Mouse (Mus musculus): ENCODE measurements at regions not wholly inside any gene's neighbourhood (a gene's known extent, or its start where the extent isn't known, plus 50 kb on each side); places are given as distances from the start of the nearest gene placed in this dataset.

DNA sequence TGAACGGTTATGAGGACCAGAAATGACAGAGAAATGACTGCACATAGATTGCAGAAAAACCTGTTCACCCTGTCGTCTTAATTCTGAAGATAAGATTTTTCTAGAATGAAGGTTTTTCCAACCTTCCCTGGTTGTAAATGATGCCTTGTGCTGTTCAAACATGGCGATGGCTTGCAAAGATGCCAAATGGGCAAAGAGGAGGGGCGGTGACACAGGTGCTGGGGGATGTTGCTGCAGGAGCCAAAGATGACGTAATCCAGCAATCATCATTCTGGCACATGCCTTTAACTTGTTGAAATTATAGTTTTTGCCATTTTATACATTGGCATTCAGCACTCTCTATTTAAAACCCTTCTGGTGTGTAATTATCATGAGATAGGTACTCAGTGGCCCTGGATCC lies 263.8 kb downstream of the Gm9195 start:
- H3K9ac ChIP-seq (ENCODE audit: insufficient read depth, low read depth): no peak overlapping the region
- no peak for DNase-seq (ENCODE audit: extremely low read depth)
- H3K27ac ChIP-seq (ENCODE audit: insufficient read depth, low read depth): no peak overlapping the region
- in situ Hi-C loops (cut with MboI; ENCODE audit: low pct_ligation_motif_present, low pct_unique_long_range_greater_than_20kb, low sequenced_read_pairs) (no loop called here), dilution Hi-C loops (cut with MboI; ENCODE audit: extremely low pct_ligation_motif_present, extremely low pct_unique_long_range_greater_than_20kb, low sequenced_read_pairs) (no loop called here)
- no peak overlapping the region for H3K4me2 ChIP-seq (ENCODE audit: insufficient read depth, low read depth, poor library complexity, severe bottlenecking)
- H3K9me3 ChIP-seq (replicated peaks; ENCODE audit: low read length): no peaks in the 10 kb centered on the region
- H3K36me3 ChIP-seq (replicated peaks in 1 of 2; ENCODE audit: control insufficient read depth in 1 of 2, insufficient read depth in 1 of 2, low read length in 1 of 2): no peaks in the 10 kb centered on the region
- TF ChIP-seq NELFE (IDR thresholded peaks at IDR 0.05; ENCODE audit: low read depth, low read length): no peak
- TF ChIP-seq POLR2A (IDR thresholded peaks at IDR 0.05; ENCODE audit: low read depth, low read length): no peak
- TF ChIP-seq POLR2AphosphoS2 (IDR thresholded peaks at IDR 0.05; ENCODE audit: low read depth, low read length): no peak
- no peaks in the 10 kb centered on the region for H3K79me2 ChIP-seq (replicated peaks; ENCODE audit: control insufficient read depth, extremely low read depth, insufficient read depth, poor library complexity, severe bottlenecking)
- no peak overlapping the region for H3K4me3 ChIP-seq (replicated peaks in 1 of 3; ENCODE audit: low read depth in 2 of 3, low read length in 2 of 3, poor library complexity in 1 of 3)
- H3K4me1 ChIP-seq (ENCODE audit: control insufficient read depth in 1 of 2, insufficient read depth in 2 of 2): no peaks in the 10 kb centered on the region
- H3K27me3 ChIP-seq (replicated peaks): peaks cover 83% of the 10 kb centered on the region

DNA sequence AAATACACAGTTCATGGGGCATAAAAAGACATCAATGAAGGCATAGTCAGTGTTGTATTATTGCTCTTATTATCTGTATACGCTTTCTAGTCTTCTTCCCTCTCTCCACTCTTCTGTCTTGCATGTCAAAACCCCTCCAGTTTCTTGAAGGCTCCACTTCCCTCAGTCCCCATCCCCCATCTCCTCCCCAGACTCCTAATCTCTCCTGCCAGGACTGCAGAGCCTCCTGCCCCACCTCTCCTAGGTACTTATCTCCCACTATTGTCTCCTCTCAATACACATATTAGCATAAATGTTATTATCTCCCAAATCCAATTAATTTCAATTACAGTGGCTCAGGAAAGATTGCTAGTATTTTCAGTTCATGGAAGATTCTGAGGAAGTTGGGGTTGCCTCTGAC lies 264.2 kb downstream of the Gm9195 start:
- no peak overlapping the region for H3K9ac ChIP-seq (ENCODE audit: insufficient read depth, low read depth)
- no peaks in the 10 kb centered on the region for H3K4me1 ChIP-seq (ENCODE audit: control insufficient read depth in 1 of 2, insufficient read depth in 2 of 2)
- no peaks in the 10 kb centered on the region for H3K36me3 ChIP-seq (replicated peaks in 1 of 2; ENCODE audit: control insufficient read depth in 1 of 2, insufficient read depth in 1 of 2, low read length in 1 of 2)
- no peak overlapping the region for H3K27ac ChIP-seq (ENCODE audit: insufficient read depth, low read depth)
- H3K27me3 ChIP-seq (replicated peaks): peaks cover 82% of the 10 kb centered on the region
- no peaks in the 10 kb centered on the region for H3K9me3 ChIP-seq (replicated peaks; ENCODE audit: low read length)
- no peak overlapping the region for H3K4me2 ChIP-seq (ENCODE audit: insufficient read depth, low read depth, poor library complexity, severe bottlenecking)
- dilution Hi-C loops (cut with MboI; ENCODE audit: extremely low pct_ligation_motif_present, extremely low pct_unique_long_range_greater_than_20kb, low sequenced_read_pairs): no loop called here
- in situ Hi-C loops (cut with MboI; ENCODE audit: low pct_ligation_motif_present, low pct_unique_long_range_greater_than_20kb, low sequenced_read_pairs): no loop called here
- H3K4me3 ChIP-seq (replicated peaks in 1 of 3; ENCODE audit: low read depth in 2 of 3, low read length in 2 of 3, poor library complexity in 1 of 3): no peak overlapping the region
- TF ChIP-seq TCF12 (IDR thresholded peaks at IDR 0.05; ENCODE audit: low read depth, low read length): no peak
- TF ChIP-seq RAD21 (IDR thresholded peaks at IDR 0.05; ENCODE audit: low read depth, low read length): no peak
- TF ChIP-seq BHLHE40 (IDR thresholded peaks at IDR 0.05; ENCODE audit: low read depth, low read length): no peak
- TF ChIP-seq MXI1 (IDR thresholded peaks at IDR 0.05; ENCODE audit: low read depth, low read length): no peak
- TF ChIP-seq TBP (conservative IDR thresholded peaks at IDR 0.05; ENCODE audit: low read depth, low read length): no peak
- no peak for TF ChIP-seq MEF2A (IDR thresholded peaks at IDR 0.05; ENCODE audit: borderline replicate concordance, low read depth, low read length)
- no peak for TF ChIP-seq JUN (IDR thresholded peaks at IDR 0.05; ENCODE audit: insufficient read depth, low read depth, low read length)
- TF ChIP-seq MAZ (IDR thresholded peaks at IDR 0.05; ENCODE audit: low read depth, low read length): no peak
- no peak for TF ChIP-seq PAX5 (IDR thresholded peaks at IDR 0.05; ENCODE audit: low read length)
- TF ChIP-seq CHD1 (IDR thresholded peaks at IDR 0.05; ENCODE audit: low read depth, low read length): no peak
- TF ChIP-seq USF2 (conservative IDR thresholded peaks at IDR 0.05; ENCODE audit: low read depth, low read length): no peak
- TF ChIP-seq MYC (IDR thresholded peaks at IDR 0.05; ENCODE audit: low read depth, low read length): no peak
- TF ChIP-seq POLR2AphosphoS2 (IDR thresholded peaks at IDR 0.05; ENCODE audit: low read depth, low read length): no peak
- no peak for TF ChIP-seq POLR2A (IDR thresholded peaks at IDR 0.05; ENCODE audit: low read depth, low read length)
- TF ChIP-seq USF1 (IDR thresholded peaks at IDR 0.05; ENCODE audit: low read depth, low read length): no peak
- TF ChIP-seq HCFC1 (IDR thresholded peaks at IDR 0.05; ENCODE audit: low read depth, low read length): no peak
- no peak for TF ChIP-seq ZNF384 (IDR thresholded peaks at IDR 0.05; ENCODE audit: low read depth, low read length)
- no peak for TF ChIP-seq SMC3 (IDR thresholded peaks at IDR 0.05; ENCODE audit: low read depth, low read length)
- no peak for TF ChIP-seq ZKSCAN1 (IDR thresholded peaks at IDR 0.05; ENCODE audit: borderline replicate concordance, low read depth, low read length)
- TF ChIP-seq CHD2 (IDR thresholded peaks at IDR 0.05; ENCODE audit: low read length): no peak
- no peaks in the 10 kb centered on the region for H3K79me2 ChIP-seq (replicated peaks; ENCODE audit: control insufficient read depth, extremely low read depth, insufficient read depth, poor library complexity, severe bottlenecking)
- DNase-seq (ENCODE audit: extremely low read depth): no peak
